Mouse (Mus musculus): ENCODE results near the gene Gm49405.
A peak's percentile ranks its signal among the peaks of the same experiment; 100 is the strongest.
"Not testable (repeated sequence)": the region's sequence is repeated elsewhere in the genome, so short reads cannot be mapped to it uniquely, and the experiment has no call there.

Gene Gm49405

DNA sequence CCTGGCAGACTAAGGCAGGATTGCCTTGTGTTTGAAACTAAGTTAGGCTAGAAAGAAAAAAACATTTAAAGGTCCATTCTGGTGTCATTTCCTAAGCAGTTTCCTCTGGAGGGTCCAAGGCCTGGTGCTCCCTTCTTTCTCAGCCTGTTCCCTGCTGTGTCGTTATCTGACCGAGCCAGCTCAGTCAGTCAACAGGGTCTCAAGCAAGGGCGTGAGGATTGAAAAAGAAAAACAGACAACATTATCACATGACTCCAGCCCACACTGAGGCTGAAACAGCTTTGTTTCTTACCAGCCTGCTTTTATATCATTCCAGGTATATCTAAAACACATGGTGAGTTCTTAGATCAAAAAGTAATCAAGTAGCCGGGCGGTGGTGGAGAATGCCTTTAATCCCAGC lies 15.2 kb downstream of the Gm49405 start:
- no peak for DNase-seq (ENCODE audit: low spot score)

DNA sequence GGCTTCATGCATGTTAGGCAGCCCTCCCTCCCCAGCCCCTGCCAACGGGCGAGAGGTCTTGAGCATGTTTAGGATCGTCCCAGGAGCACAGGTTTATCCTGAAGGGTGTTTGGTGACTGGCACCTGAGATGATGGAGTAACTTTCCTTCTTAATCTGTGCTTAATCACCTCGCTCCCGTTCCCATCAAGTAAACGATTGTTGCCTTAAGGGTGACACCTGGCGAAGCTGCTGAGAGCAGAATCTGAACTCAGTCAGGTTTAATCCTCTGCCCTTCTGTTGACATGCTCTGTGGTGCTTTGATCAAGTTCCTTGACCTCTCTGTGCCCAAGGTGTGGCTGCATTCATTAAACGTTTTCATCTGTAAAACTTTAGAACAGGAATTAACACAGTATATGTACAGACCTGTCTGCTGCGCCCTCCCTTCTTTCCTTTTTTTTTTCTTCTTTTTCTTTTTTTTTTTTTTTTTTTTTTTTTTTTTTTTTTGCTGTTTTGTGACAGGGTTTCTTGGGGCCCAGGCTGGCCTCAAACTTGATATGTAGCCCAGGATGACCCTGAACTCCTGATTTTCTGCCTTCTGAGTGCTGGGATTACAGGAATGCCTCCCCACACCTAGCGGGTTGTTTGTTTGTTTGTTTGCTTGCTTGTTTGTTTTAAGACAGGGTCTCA lies 17.6 kb downstream of the Gm49405 start:
- no peak for DNase-seq (ENCODE audit: low spot score)

DNA sequence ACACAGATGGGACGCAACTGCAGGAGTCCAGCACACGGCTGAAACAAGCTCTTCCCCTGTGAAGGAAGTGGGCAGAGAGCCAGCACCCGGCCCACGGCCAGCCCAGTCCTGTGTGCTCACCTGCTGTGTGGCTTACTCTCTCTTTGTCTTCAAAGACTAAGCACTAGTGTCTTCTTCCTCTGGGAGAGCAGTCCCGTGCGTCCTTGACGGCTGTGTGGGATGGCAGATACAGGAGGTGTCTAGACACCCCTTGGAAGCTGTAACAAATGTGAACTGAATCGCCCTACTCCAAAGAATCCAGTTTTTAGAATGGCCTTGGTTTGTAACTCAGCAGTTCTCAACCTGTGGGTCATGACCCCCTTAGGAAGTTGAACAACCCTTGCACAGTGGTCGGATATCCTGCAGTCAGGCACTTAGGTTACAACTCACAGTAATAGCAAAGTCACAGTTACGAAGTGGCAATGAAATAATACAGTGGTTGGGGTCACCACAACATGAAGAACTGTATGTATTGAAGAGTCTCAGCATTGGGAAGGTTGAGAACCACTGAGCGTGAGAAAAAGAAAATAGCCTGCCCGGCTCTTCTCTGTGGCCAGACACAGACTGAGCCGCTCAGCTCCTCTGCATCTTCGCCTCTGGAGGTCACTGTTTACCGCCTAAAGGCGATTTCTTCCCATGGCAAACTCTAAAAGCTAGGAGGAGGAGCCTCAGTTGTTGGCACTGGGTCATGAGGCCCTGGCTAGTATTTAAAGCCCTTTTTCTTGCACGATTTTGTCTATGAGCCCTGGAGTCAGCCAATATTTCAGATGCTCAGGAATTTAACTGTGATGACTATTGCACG lies 18.5 kb downstream of the Gm49405 start:
- DNase-seq (ENCODE audit: low spot score), result peak; percentile 76

DNA sequence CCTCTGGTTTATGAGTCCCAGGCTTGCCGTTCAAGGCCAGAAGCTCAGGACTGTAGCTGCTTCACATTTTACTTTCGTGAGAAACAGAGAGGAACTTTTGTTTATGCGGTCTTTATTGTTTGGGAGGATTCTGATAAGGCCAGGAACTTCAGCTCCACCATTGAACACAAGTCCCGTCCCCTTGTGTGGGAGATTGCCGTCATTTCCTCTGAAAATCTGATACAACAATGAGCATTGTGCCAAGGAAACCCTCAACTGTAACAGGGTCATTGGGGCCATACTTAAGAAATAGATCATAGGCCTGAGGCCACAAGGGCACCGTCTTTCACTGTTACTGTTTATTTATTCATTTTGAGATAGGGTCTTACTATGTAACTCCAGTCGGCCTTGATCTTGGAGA lies 22.8 kb downstream of the Gm49405 start:
- DNase-seq (ENCODE audit: low spot score), result no peak

DNA sequence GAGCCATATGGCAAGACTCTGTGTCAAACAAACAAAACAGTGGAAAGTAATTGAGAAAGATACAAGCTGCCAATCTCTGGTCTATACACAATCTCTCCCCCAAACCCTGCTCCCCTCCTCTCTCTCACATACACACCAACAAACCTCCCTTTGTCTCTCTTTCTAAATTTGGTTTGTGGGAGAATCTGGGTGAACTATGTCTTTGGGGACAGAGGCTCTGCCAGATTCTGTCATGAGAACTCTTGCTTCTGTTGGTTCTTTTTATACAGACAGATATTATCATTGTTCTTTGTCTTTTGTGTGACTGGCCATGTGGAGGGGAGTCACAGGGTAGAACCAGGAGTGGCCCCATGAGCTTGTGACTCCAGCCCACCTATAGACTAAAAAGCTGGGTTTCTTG lies 27.1 kb downstream of the Gm49405 start:
- DNase-seq (ENCODE audit: low spot score), result no peak

DNA sequence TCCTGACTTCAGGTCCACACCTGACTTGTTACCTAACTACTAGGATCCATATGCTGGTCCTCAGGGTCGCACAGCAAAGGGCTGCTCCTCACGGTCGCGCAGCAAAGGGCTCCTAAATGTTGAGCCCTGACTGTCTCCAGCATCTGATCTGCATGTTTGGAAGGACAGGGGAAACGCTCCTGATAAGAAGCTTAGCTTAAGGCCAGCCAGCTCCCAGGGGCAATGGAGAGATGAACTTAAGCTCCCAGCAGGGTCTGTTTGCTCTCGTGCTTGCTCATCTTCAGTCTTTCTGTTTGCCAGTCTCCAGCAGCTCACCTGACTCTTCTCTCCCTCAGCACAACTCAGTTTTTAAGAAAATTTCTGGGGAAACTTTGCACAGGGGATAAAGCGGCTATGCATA lies 32.2 kb downstream of the Gm49405 start:
- DNase-seq (ENCODE audit: low spot score), result no peak

DNA sequence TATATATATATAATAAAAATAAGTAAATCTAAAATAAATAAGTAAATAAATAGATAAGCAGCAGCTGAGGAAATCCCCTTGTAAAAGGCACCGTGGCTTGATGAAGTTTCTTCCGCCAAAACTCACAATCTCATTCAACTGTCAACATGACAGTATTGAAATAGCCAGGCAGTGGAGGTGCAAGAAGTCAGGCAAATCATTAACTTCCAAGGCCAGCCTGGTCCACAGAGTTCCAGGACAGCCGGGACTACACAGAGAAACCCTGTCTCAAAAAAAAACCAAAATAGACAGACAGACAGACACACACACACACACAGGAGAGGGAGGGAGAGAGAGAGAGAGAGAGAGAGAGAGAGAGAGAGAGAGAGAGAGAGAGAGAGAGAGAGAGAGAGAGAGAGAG lies 32.9 kb downstream of the Gm49405 start:
- DNase-seq (ENCODE audit: low spot score), result no peak

DNA sequence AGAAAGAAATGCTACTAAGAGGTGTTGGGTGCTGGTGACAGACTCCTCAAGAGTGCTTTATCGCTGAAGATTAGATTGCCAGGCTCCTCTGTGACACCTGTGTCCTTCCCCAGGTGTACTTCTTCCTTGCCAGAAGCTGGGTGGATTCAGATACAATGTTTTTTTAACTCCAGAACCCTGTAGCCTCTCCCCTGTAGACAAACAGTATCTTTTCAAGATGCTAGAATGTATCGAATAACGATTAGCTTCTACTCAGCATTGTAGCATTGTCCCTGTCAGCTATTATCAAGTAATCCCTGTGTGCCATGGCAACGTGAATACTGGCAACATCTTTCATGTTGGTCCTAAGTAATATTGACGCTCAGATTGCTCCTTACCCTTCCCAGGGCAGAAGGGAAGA lies 33.3 kb downstream of the Gm49405 start:
- DNase-seq (ENCODE audit: low spot score), result peak; percentile 60

DNA sequence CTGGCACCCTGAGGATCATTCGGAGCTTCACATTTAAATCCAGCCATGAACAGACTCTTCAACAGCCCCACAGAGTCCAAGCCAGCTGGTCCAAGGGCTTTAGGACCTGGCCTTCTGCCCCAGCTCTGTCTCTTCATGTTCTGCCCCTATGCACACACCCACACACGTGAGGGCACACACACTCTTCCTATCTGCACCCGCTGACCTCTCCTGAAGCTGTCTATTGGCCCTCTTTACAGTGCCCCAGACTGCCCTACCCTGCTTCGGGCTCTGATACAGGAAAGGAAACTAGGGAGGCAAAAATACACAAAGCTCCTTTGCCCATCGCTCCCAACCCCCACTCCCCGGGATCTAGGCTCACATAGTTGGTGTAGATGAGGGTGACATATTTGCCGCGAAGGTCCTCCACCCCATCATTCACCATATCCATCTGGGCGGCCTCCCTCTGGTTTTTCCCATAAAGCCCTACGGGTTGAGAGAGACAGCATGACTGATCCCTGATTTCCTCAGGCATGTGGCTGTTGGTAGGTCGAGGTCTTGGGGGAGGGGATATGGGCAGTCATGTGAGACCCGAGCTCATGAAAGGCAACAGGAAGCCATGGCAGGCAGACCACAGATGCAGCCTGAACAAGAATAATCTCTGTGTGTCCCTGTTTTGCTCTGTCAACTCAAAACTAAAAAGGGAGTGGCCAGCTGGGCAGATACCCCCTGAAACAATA lies 36.1 kb downstream of the Gm49405 start:
- DNase-seq (ENCODE audit: low spot score), result no peak

DNA sequence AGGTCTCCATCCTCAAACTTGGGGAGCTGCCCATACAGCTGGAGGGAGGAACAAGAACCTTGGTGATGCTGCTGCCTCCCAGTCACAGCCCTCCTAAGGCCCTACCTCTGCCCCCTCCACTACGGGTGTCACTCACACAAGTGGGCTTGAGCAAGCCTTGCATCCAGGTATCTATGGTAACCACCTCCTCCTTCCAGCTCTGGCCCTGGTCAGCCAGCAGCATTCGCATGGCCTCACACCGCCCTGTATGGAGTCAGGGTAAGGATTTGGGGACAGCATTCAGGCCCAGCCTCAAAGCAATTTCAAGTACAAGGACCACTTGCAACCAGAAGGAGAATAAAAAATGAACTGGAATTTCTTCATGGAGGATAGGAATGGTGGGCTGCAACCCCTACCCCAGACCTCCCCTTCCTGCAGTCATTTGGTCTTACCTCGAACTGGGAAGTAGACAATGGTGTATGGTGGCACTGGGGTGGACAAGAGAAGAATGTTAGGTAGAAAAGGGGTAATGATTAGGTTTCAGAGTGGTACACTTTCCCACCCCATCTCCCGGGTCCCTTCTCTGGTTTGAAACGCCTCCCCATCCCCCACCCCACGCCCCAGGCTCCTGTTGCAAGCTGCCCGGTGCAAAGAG lies 36.8 kb downstream of the Gm49405 start:
- not testable (repeated sequence) for DNase-seq (ENCODE audit: low spot score)

DNA sequence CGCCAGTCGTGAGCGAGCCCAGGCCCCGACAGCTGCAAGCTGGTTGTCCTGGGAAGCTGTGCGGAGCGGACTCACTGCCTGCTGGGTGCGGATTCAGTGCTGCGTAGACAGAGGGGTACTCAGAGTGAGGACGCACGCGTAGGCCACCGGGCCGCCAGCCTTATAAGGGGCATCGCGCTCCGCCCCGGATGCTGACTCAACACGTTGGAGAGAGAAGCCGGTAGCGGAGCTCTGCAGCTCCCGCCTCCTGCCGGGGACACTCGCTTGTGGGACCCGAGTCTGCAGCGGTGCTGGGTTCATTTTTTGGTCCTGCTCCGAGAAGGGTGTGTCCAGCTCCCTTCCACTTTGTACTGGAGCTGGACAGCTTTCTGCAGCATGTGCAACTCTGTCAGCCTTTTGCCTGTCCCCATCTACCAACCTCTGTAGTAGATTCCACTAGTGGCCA lies 37.4 kb downstream of the Gm49405 start, which contains the start of gene Gstp1:
Gene Gstp1 (minus strand): TSS at position 198 of the 445 bp plus-strand sequence.
- peak; percentile 77 for DNase-seq (ENCODE audit: low spot score)

DNA sequence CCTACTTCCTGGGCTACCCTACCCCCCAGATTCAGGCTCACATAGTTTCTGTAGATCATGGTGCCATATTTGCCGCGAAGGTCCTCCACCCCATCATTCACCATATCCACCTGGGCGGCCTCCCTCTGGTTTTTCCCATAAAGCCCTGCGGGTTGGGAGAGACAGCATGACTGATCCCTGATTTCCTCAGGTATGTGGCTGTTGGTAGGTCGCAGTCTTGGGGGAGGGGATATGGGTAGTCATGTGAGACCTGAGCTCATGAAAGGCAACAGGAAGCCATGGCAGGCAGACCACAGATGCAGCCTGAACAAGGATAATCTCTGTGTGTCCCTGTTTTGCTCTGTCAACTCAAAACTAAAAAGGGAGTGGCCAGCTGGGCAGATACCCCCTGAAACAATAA lies 40.5 kb downstream of the Gm49405 start:
- not testable (repeated sequence) for DNase-seq (ENCODE audit: low spot score)

DNA sequence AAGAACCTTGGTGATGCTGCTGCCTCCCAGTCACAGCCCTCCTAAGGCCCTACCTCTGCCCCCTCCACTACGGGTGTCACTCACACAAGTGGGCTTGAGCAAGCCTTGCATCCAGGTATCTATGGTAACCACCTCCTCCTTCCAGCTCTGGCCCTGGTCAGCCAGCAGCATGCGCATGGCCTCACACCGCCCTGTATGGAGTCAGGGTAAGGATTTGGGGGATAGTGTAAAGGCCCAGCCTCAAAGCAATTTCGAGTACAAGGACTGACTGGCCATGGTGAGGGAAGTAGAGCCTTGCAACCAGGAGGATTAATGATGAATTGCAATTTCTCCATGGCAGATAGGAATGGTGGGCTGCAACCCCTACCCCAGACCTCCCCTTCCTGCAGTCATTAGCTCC lies 41.1 kb downstream of the Gm49405 start:
- DNase-seq (ENCODE audit: low spot score), result not testable (repeated sequence)

DNA sequence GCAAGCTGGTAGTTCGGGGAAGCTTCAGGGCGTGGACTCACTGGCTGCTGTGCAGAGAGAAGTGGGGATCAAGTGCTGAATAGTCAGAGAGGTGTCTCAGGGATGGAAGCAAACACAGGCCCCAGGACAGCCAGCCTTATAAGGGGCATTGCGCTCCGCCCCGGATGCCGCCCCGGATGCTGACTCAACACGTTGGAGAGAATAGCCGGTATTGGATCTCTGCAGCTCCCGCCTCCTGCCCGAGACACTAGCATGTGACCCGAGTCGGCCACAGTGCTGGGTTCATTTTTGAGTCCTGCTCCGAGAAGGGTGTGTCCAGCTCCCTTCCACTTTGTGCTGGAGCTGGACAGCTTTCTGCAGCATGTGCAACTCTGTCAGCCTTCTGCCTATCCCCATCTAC lies 41.7 kb downstream of the Gm49405 start:
- no peak for DNase-seq (ENCODE audit: low spot score)

DNA sequence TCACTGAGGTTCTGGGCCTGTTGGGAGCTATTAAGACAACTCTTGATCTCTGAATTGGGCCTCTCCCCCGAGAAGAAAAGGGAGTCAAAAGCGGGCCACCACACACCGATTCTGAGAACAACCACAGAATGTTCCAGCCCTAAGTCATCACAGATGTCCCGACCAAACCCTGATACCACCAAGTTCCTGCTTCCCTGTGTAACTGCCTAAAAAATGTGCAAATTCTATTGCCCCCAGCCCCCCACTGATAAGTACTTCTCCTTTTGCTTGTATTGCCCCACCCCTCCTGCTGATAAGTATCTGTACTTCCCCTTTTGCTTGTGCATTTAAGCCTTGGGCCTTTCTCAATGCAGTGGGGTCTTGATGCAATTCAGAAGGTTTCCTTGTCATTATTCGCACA lies 43.7 kb downstream of the Gm49405 start:
- DNase-seq (ENCODE audit: low spot score), result not testable (repeated sequence)

DNA sequence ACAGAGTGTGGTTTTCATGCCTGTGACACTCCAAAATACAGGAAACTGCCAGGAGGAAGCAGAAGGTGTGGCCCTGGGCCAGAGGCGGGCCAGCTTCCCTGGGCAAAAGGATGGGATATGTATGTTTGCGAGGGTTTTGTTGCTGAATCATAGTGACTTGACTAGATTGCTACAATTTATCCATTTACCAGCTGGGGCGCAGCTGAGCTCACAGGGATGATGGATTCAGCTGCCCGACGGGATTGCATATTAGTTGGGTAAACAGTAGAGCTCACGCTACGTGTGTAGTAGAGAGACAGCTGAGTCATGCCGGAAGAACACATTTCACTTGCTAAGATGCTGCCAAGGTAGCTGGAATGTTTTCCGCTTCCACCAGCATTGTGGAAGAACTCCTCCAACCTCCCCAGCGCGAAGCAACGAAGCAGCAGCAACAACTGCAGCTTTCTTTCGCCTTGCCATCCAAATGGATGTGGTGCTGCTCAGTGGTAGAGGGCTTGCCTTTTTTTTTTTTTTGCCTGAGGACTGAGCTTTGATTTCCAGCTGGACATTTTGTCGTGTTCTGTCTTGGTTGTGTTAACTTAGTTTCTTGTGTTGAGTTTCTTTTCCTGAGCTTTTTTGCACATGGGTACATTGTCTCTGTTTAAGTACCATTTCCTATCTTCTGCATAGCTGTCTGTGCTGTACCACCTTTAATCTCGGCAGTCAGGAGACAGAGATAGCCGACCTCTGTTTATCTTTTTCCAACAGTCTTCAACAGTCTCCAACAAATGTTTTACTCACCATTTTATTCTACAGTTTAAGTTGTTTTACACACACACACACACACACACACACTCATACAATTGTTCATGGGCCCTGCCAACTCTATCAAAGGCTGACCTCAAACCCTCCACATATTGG lies 45.8 kb downstream of the Gm49405 start, which contains the start of gene Gstp2:
Gene Gstp2 (minus strand): TSS at position 58 of the 900 bp plus-strand sequence.
- DNase-seq (ENCODE audit: low spot score), result peak; percentile 84

DNA sequence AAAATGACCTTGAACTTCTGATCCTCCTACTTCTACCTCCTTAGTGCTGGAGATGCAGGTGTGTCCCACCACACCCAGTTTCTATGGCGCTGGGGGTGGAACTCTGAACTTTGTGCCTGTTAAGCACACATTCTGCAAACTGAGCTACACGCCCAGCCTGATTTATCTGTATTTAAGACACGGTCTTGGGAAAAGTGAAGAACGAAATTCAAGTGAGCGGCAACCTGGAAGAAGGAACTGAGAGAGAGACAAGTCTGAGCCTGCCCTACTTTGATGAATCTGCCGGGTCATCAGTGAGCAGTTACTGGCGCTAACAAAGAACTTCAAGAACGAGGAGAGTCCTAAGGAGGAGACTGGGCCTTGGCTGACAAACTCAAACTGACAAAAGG lies 46.4 kb downstream of the Gm49405 start:
- no peak for DNase-seq (ENCODE audit: low spot score)

DNA sequence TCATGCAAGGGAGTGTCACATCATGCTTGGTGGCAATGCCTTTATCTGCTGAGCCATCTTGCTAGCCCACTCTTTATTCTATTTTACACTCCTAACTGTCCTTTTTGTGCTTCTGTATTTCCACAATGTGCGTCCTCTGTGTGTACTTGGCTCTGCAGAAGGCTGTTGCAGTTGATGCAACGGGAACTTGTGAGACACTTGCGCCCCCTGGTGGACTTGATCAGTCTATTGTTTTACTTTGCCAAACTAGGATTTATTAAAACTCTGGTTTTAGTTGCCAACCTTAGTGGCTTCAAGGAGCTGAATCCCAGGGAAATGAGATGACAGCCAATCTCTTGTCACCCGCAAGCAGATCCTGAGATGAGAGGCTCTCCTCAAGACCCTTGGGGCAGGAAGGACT lies 47.4 kb downstream of the Gm49405 start:
- peak; percentile 69 for DNase-seq (ENCODE audit: low spot score)

DNA sequence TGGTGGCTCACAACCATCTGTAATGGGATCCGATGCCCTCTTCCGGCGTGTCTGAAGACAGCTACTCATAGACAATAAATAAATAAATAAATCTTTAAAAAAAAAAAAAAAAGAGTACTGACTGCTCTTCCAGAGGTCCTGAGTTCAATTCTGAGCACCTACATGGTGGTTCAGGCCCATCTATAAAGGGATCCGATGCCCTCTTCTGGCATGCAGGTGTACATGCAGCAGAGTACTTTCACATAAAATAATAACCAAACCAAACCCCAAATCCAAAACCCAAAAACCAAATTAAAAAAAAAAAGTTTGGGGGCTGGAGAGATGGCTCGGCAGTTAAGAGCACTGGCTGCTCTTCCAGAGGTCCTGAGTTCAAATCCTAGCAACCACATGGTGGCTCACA lies 48.6 kb downstream of the Gm49405 start:
- not testable (repeated sequence) for DNase-seq (ENCODE audit: low spot score)

DNA sequence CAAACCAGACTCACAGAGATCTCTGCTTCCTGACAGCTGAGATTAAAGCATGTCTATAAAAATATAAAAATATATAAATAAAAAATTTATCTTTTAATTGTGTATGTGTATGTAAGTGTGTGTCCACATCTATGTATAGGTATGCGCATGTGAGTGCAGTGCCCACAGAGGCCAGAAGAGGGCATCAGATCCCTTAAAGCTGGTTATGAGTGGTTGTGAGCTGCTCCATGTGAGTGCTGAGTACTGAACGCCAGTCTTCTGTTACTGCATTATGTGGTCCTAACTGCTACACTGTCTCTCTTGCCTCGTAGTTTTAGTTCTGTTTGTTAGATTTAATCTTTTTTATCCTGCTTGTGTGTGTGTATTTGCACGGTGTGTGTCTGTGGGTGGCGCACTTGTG lies 50.6 kb downstream of the Gm49405 start:
- DNase-seq (ENCODE audit: low spot score), result no peak
